Mouse (Mus musculus) gastrocnemius, postnatal 4 days (tissue): ENCODE measurements around the gene 4930415O20Rik. TPM values are rescaled to one million over a fixed set of nuclear protein-coding genes. Genes with fewer than 3 reads are reported as not detected.
"Not testable (repeated sequence)": the region's sequence is repeated elsewhere in the genome, so short reads cannot be mapped to it uniquely, and the experiment has no call there.

Source experiments
- DNase-seq, 2 experiments: peaks; one replicate each; pipeline ENCODE4 v3.0.0; 2021 to 2022; ENCODE audit warnings: low spot score in 2 of 2, mixed read lengths in 2 of 2
- total RNA-seq, 2 experiments: library from RNA; stranded (reverse); gene quantifications; 2 replicates each; pipeline ENCODE4 v1.2.3; 2021

Gene 4930415O20Rik
- total RNA-seq, 2 experiments from 2014 or later = 0.54 TPM; not detected in 1

DNA sequence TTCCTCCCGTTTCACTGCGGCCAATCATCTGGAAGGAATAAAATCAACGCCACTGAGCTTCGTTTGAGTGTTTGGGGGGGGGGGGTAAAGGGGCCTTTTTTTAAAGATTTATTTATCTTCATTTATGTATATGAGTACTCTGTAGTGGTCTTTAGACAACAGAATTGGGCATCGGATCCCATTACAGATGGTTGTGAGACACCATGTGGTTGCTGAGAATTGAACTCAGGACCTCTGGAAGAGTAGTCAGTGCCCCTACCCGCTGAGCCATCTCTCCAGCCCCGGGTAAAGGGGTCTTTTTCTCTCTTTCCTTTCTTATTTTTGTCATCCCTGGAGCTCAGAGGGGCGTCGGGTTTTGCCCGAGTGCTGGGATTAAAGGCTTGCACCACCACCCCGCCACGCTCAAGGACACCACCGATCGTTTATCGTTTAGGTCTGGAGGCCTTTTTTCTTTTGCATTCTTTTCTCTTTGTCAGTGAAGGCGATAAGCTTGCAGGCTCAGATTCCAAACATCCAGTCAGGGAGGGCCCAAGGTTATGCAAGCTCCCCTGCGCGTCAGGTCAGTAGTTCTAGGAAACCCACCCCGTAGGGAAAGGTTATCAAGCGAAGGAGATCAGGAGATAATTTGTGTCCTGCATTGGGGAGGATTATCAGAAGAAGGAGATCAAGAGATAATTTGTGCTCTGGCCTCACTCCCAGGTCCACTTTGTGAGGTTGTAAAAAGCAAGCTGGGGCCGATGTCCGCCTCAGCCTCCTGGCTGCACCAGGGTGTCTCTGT, 2.4 kb upstream of the 4930415O20Rik start:
- DNase-seq = no peak

DNA sequence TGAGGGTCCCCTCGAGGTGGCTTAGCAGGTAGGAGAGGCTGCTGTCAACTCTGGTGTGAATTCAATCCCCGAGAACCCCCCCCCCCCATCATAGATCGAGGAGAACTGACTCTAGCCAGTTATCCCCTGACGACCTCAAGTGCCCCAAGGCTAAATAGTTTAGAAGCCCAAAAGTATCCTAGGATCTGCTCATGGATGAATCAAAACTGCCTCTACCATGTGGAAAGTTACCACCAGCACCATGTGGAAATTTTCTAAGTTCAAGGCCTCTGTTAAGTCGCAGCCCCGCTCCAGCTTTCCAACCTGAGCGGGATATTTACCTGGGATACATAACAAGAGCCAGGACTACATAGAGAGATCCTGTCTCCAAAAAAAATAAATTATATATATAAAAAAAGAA, 1.6 kb upstream of the 4930415O20Rik start:
- DNase-seq = no peak

DNA sequence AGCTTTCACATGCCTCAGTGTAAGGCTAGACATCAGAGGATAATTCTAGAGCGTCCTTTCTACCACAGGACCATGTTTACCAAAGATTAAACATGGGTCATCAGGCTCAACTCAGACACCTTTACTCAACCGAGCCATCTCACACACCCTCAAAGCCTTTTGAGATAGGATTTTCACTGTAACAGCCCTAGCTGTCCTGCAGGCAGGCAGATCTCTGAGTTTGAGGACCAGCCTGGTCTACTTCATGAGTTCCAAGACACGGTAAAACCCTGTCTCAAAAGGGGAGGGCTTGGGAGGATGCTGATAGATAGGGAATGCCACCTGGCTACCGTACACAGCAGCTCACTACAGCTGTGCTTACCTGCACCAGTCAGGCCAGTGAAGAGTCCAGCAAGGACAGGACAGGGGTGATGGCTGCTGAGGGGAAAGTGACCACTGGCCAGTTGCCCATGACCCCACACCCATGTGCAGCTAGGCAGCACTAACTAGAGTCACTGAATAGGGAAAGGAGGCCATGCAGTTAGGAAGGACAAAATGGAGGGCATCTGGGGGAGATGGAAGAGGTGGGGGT, 924 bp upstream of the 4930415O20Rik start:
- no peak for DNase-seq

DNA sequence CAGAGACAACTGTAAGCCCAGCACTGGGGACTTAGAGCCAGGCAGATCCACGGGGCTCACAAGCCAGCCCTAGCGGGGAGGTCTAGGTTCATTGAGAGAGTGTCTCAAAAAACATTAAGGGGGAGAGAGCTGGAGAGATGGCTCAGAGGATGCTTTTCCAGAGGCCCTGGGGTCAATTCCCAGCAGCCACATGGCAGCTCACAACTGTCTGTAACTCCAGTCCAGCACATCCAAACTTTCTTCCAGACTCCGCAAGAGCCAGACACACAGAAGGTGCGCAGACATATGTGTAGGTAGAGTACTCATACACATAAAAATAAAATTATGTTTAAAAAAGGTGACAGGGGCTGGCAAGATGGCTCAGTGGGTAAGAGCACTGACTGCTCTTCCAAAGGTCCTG, 2.5 kb downstream of the 4930415O20Rik start:
- DNase-seq = no peak

- DNase-seq = no peak
These were observed 8.5 kb downstream of the 4930415O20Rik start for GRCm38 (mm10) chr15:98579310-98579709.

DNA sequence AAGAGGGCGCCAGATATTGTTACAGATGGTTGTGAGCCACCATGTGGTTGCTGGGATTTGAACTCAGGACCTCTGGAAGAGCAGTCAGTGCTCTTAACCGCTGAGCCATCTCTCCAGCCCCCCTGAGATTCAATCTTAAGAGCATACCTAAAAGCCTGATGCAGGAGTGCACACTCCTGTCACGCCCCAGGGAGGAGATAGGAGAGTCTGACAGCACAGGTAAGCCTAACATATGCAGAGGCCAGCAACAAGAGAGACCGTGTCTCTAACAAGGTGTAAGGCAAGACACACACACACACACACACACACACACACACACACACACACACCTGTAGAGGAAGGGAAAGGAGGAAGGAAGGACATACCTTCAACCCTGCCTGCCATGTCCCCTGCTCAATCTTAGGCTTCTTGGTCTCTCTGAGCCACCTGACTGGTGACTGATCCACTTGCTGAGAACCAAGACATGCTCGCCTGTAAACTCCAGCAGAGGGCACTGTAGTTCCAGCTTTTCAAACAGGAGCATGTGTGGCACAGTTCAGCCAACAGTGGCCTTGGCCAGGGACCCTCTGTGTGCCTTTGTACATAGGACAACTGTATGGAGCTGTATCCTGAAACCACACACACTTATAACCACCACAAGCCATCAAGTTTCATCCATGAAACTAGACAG, 9.1 kb downstream of the 4930415O20Rik start:
- peak in 1 of 2 experiments; percentile 71 for DNase-seq

DNA sequence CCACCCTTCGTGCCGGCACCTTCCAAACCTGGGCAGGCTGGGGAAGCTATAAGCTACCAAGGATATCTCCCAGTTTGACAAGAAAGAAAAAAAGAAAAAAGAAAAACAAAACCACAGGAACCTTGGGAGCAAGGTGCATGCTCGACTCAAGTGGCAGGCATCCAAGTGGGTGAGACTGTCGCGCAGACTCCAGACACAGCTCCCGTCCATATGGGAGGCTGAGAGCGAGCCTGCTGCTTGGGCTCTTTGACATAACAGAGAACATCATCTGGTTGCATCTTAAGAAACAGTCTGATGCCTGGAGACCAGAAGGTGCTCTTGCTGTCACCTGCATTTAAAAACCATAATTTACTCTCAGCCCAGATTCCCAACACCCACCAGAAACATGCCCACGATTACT, 11.6 kb downstream of the 4930415O20Rik start:
- no peak for DNase-seq

- DNase-seq = no peak
These were observed 12.2 kb downstream of the 4930415O20Rik start for GRCm38 (mm10) chr15:98582996-98583395.

GRCm38 (mm10) chr15:98585421-98585820, 14.6 kb downstream of the 4930415O20Rik start:
- no peak for DNase-seq

DNA sequence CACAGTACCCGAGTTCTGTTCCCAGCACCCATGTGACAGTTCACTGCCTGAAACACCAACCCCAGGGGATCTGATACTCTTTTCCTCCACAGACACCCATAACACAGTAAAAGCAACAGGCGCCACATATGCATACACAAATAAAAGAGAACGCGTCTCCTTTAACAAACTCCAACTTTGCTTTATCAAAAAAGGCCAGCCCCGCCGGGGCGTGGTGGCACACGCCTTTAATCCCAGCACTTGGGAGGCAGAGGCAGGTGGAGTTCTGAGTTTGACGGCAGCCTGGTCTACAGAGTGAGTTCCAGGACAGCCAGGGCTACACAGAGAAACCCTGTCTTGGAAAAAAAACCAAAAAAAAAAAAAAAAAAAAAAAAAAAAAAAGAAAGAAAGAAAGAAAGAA, 15.3 kb downstream of the 4930415O20Rik start:
- not testable (repeated sequence) for DNase-seq

DNA sequence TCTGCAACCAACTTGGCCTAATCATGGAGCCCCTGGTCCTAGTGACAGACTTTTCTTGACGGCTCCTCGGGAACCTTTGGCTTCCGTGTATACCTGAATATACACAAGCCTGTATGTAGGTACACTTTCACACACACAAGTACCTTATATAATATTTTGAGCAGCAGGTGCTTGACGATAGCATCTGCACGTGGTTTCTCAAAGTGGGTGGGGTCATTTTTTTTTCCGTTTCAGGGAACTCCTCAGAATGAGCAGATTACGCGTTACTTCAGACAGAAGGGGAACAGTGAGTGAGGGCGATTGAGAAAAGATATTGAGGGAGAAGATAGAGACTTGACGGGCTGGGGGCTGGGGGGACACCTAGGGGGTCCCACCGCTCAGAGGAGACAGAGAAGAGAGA, 16.9 kb downstream of the 4930415O20Rik start:
- DNase-seq = no peak

GRCm38 (mm10) chr15:98589640-98590336, 19.0 kb downstream of the 4930415O20Rik start:
- no peak for DNase-seq

GRCm38 (mm10) chr15:98591396-98591795, 20.6 kb downstream of the 4930415O20Rik start:
- no peak for DNase-seq

DNA sequence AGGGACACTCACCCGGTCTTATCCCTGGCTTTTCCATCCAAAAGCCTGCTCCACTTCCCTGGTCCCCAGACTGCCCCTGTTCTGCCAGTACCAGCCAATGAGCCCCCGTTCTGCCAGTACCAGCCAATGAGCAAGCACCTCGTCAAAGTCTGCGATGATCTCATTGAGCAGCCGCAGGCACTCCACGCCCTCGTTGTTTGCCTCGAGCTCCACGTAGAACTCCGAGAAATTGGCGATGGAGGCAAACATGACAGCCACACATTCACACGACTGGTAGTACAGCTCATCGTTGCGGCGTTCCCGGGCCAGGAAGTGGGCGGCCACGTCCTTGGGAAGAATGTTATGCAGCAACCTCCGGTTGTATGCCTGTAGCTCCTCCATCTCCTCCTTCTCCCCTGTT, 23.4 kb downstream of the 4930415O20Rik start:
- DNase-seq = no peak

DNA sequence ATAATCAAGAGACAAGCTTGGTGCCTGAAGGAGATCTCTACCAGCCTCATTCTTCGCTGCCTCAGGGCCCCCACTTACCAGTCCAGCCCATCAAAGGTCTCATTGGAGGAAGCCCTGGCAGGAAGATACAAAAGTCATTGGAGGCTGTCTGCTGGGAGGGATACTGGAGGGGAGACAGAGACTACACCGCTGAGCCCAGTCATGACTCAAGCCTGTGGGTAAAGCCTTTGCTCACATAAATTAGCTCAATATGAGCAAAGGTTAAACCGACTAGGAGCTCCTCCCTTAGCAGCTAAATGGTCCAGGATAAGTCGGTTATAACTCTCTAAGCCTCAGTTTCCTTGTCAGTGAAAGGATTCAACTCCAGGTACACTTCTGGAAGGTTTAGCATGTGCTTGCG, 24.2 kb downstream of the 4930415O20Rik start:
- DNase-seq = no peak

DNA sequence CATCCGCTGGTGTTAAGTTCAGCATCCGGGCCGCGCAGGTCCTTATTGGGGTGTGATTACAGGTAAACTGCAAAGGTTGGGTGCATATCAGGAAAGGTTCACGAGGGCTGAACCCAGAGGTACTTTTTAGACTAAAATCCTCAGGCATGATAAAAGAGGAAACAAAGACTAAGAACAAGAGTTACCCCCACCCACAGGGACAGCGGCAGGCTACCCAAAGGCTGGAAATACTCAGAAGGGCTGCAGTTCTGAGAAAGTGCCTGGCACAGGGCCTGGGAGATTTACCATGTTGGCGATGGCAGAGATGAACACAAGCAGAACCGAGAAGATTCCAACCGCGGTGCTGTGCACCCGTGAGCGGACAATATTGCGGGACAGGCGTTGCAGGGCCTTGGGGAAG, 25.8 kb downstream of the 4930415O20Rik start:
- DNase-seq = no peak

- DNase-seq = no peak
These were observed 29.4 kb downstream of the 4930415O20Rik start for GRCm38 (mm10) chr15:98600036-98600709.

DNA sequence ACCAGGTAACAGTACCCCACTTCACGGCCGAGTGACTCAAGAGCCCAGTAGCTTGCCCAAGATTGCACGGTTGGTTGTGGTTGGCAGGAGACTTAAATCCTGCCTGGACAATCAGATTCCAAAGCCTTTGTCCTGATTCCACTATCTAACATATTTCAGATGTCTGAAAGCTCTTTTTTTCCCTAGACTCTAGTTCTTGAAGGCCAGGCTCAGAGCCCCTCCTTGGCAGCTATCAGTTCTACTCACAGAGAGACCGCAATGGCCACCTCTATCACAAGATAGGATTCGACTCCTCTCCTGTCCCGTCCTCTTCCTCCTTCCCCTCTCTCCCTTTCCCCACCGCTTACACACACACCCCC, 31.0 kb downstream of the 4930415O20Rik start:
- no peak for DNase-seq

GRCm38 (mm10) chr15:98602191-98602881, 31.5 kb downstream of the 4930415O20Rik start:
- peak in 1 of 2 experiments; percentile 40 for DNase-seq

GRCm38 (mm10) chr15:98602921-98603458, 32.2 kb downstream of the 4930415O20Rik start:
- DNase-seq = no peak
